In genomic region chr6:52918980-52919379, GRCm38 (mm10) we compare ENCODE assay signal across 9 mouse cellular contexts.
A peak's percentile ranks its signal among the peaks of the same experiment; 100 is the strongest.
DNase-seq lines count a peak whose midpoint lies in the region; ATAC-seq lines count a peak whose summit lies in the region.
"Had no signal": no experiment of that assay in that cellular context is flagged by ENCODE, and none has a peak within 500 bp of the region (broad histone marks: within the 10 kb centered on the region; RNA-seq: fewer than 3 reads in every experiment).

No protein-coding gene starts in this region.

- no peak overlapping the region for H3K4me3 ChIP-seq in kidney, embryonic 14.5 days (ENCODE audit: low read length)
- H3K4me3 ChIP-seq in limb, embryonic 12.5 days (replicated peaks): no peak overlapping the region
- H3K4me3 ChIP-seq: embryonic facial prominence, embryonic 15.5 days had no signal

- H3K9ac ChIP-seq in kidney, embryonic 14.5 days (ENCODE audit: low read depth, low read length): no peak overlapping the region
- H3K9ac ChIP-seq in limb, embryonic 12.5 days (replicated peaks): no peak overlapping the region
- H3K9ac ChIP-seq: embryonic facial prominence, embryonic 15.5 days had no signal

- WGBS in kidney, embryonic 14.5 days: 0% methylated on average over 2 of the region's 2 CpGs
- 0% methylated on average over 2 of the region's 2 CpGs for WGBS in limb, embryonic 12.5 days

- H3K4me1 ChIP-seq in kidney, embryonic 14.5 days (ENCODE audit: control insufficient read depth, insufficient read depth, low read length): no peaks in the 10 kb centered on the region
- H3K4me1 ChIP-seq in limb, embryonic 12.5 days (replicated peaks): peaks cover 17% of the 10 kb centered on the region

- no peaks in the 10 kb centered on the region for H3K36me3 ChIP-seq in kidney, embryonic 14.5 days (ENCODE audit: control insufficient read depth, insufficient read depth, low read length)
- no peaks in the 10 kb centered on the region for H3K36me3 ChIP-seq in limb, embryonic 12.5 days
- H3K36me3 ChIP-seq: embryonic facial prominence, embryonic 15.5 days had no signal

- DNase-seq in A20 (ENCODE audit: low read depth, low spot score): peak; percentile 84
- DNase-seq in adrenal gland, adult 18-20 months (ENCODE audit: low spot score in 2 of 2): peak; percentile 69 to 72
- DNase-seq in embryo, embryonic 10 days (ENCODE audit: low spot score): peak; percentile 92
- peak; percentile 47 for DNase-seq in gastrocnemius, postnatal 25 days
- DNase-seq in naive thymus-derived CD4-positive, alpha-beta T cell, adult 2 months (ENCODE audit: low read depth): peak; percentile 73
- peak; percentile 61 to 84 for DNase-seq in spleen, postnatal 4 days (ENCODE audit: low spot score in 2 of 2)

- no peak overlapping the region for H3K4me2 ChIP-seq in kidney, embryonic 14.5 days (replicated peaks; ENCODE audit: low read depth, low read length)
- no peak overlapping the region for H3K4me2 ChIP-seq in limb, embryonic 12.5 days
- H3K4me2 ChIP-seq: embryonic facial prominence, embryonic 15.5 days had no signal

- no peaks in the 10 kb centered on the region for H3K27me3 ChIP-seq in kidney, embryonic 14.5 days (ENCODE audit: control insufficient read depth, insufficient read depth, low read length)
- peaks cover 6% of the 10 kb centered on the region; the same call in 1 of the 2 replicates for H3K27me3 ChIP-seq in limb, embryonic 12.5 days
- H3K27me3 ChIP-seq: embryonic facial prominence, embryonic 15.5 days had no signal

- no peak overlapping the region for H3K27ac ChIP-seq in kidney, embryonic 14.5 days (ENCODE audit: low read depth, low read length)
- no peak overlapping the region for H3K27ac ChIP-seq in limb, embryonic 12.5 days
- H3K27ac ChIP-seq: embryonic facial prominence, embryonic 15.5 days had no signal

- peak; percentile 78 for ATAC-seq in kidney, embryonic 14.5 days (ENCODE audit: low FRiP score, low TSS enrichment)
- ATAC-seq in limb, embryonic 12.5 days (ENCODE audit: insufficient number of reproducible peaks, insufficient read depth, low FRiP score, low TSS enrichment, low read depth): 0 out of 2 replicates have a peak, but pooled peaks have one; percentile 56

- H3K9me3 ChIP-seq in kidney, embryonic 14.5 days (ENCODE audit: control insufficient read depth, low read length): no peaks in the 10 kb centered on the region
- no peaks in the 10 kb centered on the region for H3K9me3 ChIP-seq in limb, embryonic 12.5 days
- H3K9me3 ChIP-seq: embryonic facial prominence, embryonic 15.5 days had no signal
